Mouse (Mus musculus) liver, embryonic 12.5 days (tissue): ENCODE measurements around the gene Vmn2r3. TPM values are rescaled to one million over a fixed set of nuclear protein-coding genes. Genes with fewer than 3 reads are reported as not detected.
"Not testable (repeated sequence)": the region's sequence is repeated elsewhere in the genome, so short reads cannot be mapped to it uniquely, and the experiment has no call there.

Source experiments
- ATAC-seq: fragments of 200-750 bp; cut with Nextera tagmentation; 2 replicates; pipeline ENCODE4 v1.8.0; 2017; ENCODE audit warnings: moderate number of reproducible peaks, mild to moderate bottlenecking, moderate library complexity
- H3K27ac ChIP-seq: fragments of 300-500 bp; sonication (generic); 2 replicates; pipeline ENCODE4 v1.5.1; 2016; ENCODE audit warnings: mild to moderate bottlenecking
- H3K27me3 ChIP-seq: fragments of 300-500 bp; sonication (generic); replicated peaks from 2 replicates; pipeline ENCODE4 v1.6.1; 2016; ENCODE audit warnings: mild to moderate bottlenecking, moderate library complexity
- H3K36me3 ChIP-seq: fragments of 300-500 bp; sonication (generic); 2 replicates; pipeline ENCODE4 v1.6.1; 2016; ENCODE audit warnings: mild to moderate bottlenecking, moderate library complexity
- H3K4me1 ChIP-seq: fragments of 300-500 bp; sonication (generic); 2 replicates; pipeline ENCODE4 v1.6.1; 2016
- H3K4me2 ChIP-seq: fragments of 300-500 bp; sonication (generic); 2 replicates; pipeline ENCODE4 v1.6.1; 2016; ENCODE audit warnings: mild to moderate bottlenecking, moderate library complexity
- H3K4me3 ChIP-seq: fragments of 300-500 bp; sonication (generic); 2 replicates; pipeline ENCODE4 v1.5.1; 2016; ENCODE audit warnings: mild to moderate bottlenecking, moderate library complexity
- H3K9ac ChIP-seq: fragments of 300-500 bp; sonication (generic); 2 replicates; pipeline ENCODE4 v1.6.1; 2016; ENCODE audit warnings: mild to moderate bottlenecking, moderate library complexity
- H3K9me3 ChIP-seq: fragments of 300-500 bp; sonication (generic); replicated peaks from 2 replicates; pipeline ENCODE4 v1.6.1; 2016; ENCODE audit warnings: mild to moderate bottlenecking, moderate library complexity
- WGBS: fragments of 180-500 bp; shearing (Covaris S2); methylation state at CpG from one replicate; pipeline ENCODE4 v1.1.7; 2016; ENCODE audit not compliant: insufficient replicate concordance; 5-methylcytosine and 5-hydroxymethylcytosine counted together
- polyA plus RNA-seq: library from polyadenylated mRNA; unstranded; fragments of >200 nt; fragmentation: Nextera tagmentation; extraction: Ambion mirVana; gene quantifications from 2 replicates; pipeline ENCODE4 v1.2.1, GENCODE M21; 2016

Vmn2r3 gene
- not detected in 2 replicates for polyA plus RNA-seq

DNA sequence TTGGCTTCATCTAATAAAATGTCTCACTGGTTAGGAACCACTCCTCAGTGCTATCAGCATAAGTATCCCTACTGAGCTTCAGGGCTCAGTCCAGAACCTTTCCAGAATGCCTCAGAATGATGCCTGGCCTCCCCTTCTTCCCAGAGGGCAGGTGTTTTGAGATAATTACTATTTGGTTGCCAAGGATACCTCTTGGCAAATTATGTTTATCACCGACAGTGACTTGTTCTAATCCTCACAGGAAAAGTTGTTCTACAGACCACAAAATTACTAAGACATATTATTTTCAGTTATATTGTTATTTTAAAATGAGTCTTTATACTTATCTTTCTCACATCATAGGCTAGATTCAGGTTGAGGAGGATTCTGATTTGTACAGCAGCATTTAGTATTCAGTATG lies at the start of gene Vmn2r3:
Gene Vmn2r3 (minus strand): TSS at position 101 of the 400 bp plus-strand sequence.
- Histone ChIP-seq H3K4me1 (no peaks in the 10 kb centered on the region), H3K27ac (no peak within 1 kb of the TSS), H3K9ac (no peak within 1 kb of the TSS), H3K36me3 (no peaks in the 10 kb centered on the region), H3K27me3 (no peaks in the 10 kb centered on the region), H3K4me2 (no peak within 1 kb of the TSS), H3K4me3 (no peak within 1 kb of the TSS), H3K9me3 (no peaks in the 10 kb centered on the region)
- 56% methylated on average over 1 of the region's 1 CpGs for WGBS
- ATAC-seq = no peak

DNA sequence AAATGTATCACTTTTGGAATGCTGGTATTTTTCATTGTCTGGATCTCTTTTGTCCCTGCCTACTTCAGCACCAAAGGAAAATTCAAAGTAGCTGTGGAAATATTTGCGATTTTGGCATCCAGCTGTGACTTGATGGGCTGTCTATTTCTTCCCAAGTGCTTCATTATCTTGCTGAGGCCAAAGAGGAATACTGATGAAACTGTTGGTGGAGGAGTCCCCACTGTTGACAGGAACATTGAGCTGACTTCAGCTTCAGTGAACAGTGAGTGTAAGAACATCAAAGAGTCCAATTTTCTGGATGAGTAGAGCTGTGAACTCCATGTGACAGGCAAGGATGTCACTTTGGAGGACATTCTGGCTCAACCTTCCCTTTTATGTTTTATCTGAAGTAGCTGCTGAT lies 43.0 kb upstream of the Vmn2r3 start:
- Histone ChIP-seq H3K4me1 (no peaks in the 10 kb centered on the region), H3K9ac (no peak overlapping the region), H3K4me3 (no peak overlapping the region), H3K36me3 (no peaks in the 10 kb centered on the region), H3K27me3 (no peaks in the 10 kb centered on the region), H3K4me2 (no peak overlapping the region), H3K27ac (no peak overlapping the region), H3K9me3 (no peaks in the 10 kb centered on the region)
- 69% methylated on average over 1 of the region's 1 CpGs for WGBS
- no peak for ATAC-seq

DNA sequence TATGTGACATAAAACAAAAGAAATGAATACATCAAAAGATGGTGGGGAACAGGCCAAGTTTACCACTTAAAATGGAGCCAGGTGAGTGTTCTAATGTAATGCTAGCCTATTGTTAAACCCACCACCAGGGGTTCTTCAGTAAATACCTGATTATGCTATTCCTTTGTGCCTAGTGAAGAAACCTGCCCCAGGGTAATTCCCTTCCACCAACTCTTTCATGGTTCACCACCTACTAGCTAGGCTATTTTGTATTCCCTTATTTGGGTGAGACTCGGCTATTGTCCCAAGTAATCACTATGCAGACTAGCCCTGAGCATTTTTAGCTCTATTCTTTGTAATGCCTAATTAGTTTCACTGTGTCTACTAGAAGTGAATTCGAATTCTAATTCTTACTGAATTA lies 32.3 kb upstream of the Vmn2r3 start:
- Histone ChIP-seq H3K27me3 (no peaks in the 10 kb centered on the region), H3K4me2 (no peak overlapping the region), H3K4me1 (no peaks in the 10 kb centered on the region), H3K27ac (no peak overlapping the region), H3K4me3 (no peak overlapping the region), H3K36me3 (no peaks in the 10 kb centered on the region), H3K9ac (no peak overlapping the region), H3K9me3 (no peaks in the 10 kb centered on the region)
- ATAC-seq = no peak
- 50% methylated on average over 2 of the region's 2 CpGs for WGBS

DNA sequence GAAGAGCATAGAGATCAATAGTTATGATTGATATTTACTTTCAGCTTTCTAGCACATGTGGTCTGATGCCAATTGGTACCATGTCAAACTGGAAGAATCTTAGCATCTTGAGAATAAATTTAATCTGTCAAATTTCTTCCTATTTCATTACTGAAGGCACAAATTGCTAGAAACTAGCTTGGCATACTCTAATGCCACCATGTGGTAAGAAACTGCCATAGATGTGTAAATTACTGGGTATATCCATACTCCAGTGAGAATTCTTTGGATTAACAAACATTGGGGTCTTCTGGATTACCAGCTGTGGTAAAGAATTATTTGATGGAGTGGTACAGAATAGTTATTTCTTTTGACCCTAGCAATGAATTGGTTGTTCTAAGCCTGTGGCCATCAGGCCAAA lies 17.3 kb upstream of the Vmn2r3 start:
- no peaks in the 10 kb centered on the region for H3K27me3 ChIP-seq
- H3K9me3 ChIP-seq = no peaks in the 10 kb centered on the region
- ATAC-seq = no peak
- no peaks in the 10 kb centered on the region for H3K4me1 ChIP-seq
- H3K9ac ChIP-seq = no peak overlapping the region
- no peak overlapping the region for H3K4me2 ChIP-seq
- H3K4me3 ChIP-seq = no peak overlapping the region
- H3K36me3 ChIP-seq = no peaks in the 10 kb centered on the region
- H3K27ac ChIP-seq = no peak overlapping the region

DNA sequence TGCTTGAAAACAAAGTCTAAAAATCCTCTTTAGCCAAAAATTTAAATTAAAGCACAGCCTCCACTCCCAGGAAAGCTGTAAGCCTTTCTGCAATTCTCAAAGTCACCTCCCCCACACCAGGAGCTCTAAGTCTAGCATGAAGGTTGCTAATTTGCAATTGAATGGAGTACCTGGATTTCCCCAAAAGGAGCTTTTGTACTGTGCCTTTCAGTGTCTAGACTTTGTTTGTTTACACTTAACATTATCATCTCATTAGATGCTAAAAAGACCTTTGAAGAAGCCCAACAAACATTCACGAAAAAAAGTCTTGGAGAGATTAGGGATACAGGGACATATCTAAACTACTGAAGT lies 23.8 kb downstream of the Vmn2r3 start:
- no peaks in the 10 kb centered on the region for H3K4me1 ChIP-seq
- H3K9me3 ChIP-seq = no peaks in the 10 kb centered on the region
- H3K36me3 ChIP-seq = no peaks in the 10 kb centered on the region
- no peak overlapping the region for H3K27ac ChIP-seq
- H3K4me2 ChIP-seq = no peak overlapping the region
- WGBS = 23% methylated on average over 1 of the region's 1 CpGs
- no peak overlapping the region for H3K9ac ChIP-seq
- no peak overlapping the region for H3K4me3 ChIP-seq
- H3K27me3 ChIP-seq = no peaks in the 10 kb centered on the region
- ATAC-seq = no peak

DNA sequence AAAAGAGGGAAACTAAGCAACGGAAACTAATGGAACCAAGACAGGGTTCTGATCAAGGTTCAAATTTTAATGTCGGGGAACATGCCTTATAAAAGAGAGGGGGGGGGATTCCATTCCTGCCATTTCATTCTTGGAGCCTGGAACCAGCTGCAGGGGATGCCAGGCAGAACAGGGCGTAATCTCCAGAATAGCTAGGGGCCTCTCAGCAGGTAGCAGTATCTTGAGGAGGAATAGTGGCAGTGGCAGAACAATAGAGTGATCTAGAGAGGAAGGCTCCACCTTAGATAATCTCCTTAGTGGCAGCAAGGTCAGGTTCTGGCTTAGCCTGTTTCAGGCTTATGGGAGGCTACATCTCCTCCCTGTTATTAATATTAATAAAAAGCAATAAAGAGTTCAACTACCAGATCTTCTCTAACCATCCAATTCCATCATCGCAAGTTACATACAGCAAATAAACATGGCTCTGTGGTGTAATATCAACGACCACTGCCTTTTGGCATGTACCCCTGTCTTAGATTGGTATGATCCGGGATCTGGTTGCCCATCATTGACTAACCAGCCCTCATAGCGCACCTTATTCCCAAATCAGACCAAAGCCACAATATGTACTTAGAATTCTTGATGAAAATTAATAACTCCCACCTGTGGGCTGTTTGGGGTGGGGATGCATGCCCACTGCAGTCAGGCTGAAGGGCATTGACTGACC lies 24.3 kb downstream of the Vmn2r3 start:
- H3K9me3 ChIP-seq, H3K4me1 ChIP-seq, ATAC-seq, H3K36me3 ChIP-seq, H3K27ac ChIP-seq, H3K27me3 ChIP-seq, H3K9ac ChIP-seq, H3K4me3 ChIP-seq, H3K4me2 ChIP-seq: not testable (repeated sequence)
- WGBS = 44% methylated on average over 7 of the region's 7 CpGs

DNA sequence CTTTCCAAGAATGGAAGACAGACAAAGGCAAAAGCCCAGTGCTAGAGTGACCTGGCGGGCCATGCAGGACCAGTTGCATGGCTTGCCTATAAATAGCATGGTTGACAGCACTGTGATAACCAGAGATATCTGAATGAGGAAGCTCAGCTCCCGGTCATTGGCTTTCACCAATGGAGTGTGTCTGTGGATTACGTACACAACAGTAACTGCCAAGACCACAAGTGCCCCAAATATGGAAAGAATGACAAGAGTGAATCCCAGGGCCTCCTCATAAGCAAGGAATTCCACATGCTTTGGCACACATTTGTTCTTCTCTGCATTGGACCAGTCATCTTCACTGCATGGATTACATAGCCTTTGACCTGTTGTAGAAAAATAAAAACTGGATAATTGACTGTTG lies 29.9 kb downstream of the Vmn2r3 start:
- H3K4me1 ChIP-seq = no peaks in the 10 kb centered on the region
- no peak overlapping the region for H3K27ac ChIP-seq
- ATAC-seq = no peak
- no peaks in the 10 kb centered on the region for H3K36me3 ChIP-seq
- no peak overlapping the region for H3K4me3 ChIP-seq
- 29% methylated on average over 3 of the region's 3 CpGs for WGBS
- no peaks in the 10 kb centered on the region for H3K9me3 ChIP-seq
- no peak overlapping the region for H3K4me2 ChIP-seq
- H3K27me3 ChIP-seq = no peaks in the 10 kb centered on the region
- no peak overlapping the region for H3K9ac ChIP-seq

DNA sequence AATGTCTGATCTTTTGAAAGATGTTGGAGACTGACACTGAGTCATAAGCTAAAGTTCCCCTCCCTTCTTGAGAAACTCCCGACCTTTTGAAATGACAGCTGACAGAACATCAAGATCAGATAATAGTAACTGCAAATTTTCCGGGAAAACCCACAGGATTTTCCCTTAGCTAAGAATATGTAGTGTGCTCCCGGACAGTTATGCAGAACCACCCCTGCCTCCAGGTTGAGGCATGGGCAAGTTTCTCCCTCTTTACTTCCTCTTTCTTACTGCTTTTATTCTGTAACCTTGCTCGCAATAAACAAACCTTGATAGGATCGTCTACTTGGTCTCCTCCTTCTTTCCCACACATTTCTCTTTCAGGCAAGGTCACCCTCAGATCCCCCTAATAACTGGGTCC lies 37.9 kb downstream of the Vmn2r3 start:
- no peak for ATAC-seq
- WGBS = 66% methylated on average over 5 of the region's 5 CpGs

DNA sequence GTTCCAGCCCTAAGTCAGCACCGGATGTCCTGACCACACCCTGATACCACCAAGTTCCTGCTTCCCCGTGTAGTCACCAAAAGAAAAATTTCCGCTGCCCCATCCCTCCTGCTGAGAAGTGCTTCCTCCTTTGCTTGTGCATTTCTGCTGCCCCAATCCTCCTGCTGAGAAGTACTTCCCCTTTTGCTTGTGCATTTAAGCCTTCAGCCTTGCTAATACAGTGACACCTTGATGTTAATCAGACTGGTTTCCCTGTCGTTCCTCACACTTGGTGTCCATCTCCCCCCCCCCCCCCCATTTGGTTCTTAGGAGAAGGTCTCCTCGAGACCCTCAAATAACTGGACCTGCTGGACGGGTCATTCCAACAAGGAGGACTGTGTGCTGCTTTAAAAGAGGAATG lies 39.0 kb downstream of the Vmn2r3 start:
- not testable (repeated sequence) for H3K27ac ChIP-seq, H3K36me3 ChIP-seq, H3K4me3 ChIP-seq, H3K9ac ChIP-seq, H3K27me3 ChIP-seq, ATAC-seq, H3K4me1 ChIP-seq, H3K9me3 ChIP-seq, H3K4me2 ChIP-seq
- 52% methylated on average over 6 of the region's 6 CpGs for WGBS

More for the DNA sequence above, 37.9 kb downstream of the Vmn2r3 start:
- no peak overlapping the region for H3K27ac ChIP-seq
- H3K4me3 ChIP-seq = no peak overlapping the region
- H3K27me3 ChIP-seq = no peaks in the 10 kb centered on the region
- H3K9ac ChIP-seq = no peak overlapping the region
- no peaks in the 10 kb centered on the region for H3K4me1 ChIP-seq
- no peaks in the 10 kb centered on the region for H3K36me3 ChIP-seq
- no peaks in the 10 kb centered on the region for H3K9me3 ChIP-seq
- no peak overlapping the region for H3K4me2 ChIP-seq

DNA sequence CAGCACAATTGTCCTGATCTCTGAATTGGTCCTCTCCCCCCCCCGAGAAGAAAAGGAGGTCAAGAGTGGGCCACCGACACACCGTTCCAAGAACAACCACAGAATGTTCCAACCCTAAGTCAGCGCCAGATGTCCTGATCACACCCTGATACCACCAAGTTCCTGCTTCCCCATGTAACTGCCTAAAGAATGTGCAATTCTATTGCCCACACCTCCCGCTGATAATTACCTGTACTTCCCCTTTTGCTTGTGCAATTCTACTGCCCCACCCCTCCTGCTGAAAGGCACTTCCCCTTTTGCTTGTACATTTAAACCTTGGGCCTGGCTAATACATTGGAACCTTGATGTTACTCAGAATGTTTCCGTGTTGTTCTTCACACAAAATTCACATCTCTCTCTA lies 54.0 kb downstream of the Vmn2r3 start:
- not testable (repeated sequence) for H3K4me3 ChIP-seq, H3K4me2 ChIP-seq, H3K4me1 ChIP-seq, ATAC-seq, H3K36me3 ChIP-seq, H3K27me3 ChIP-seq, H3K9ac ChIP-seq, H3K27ac ChIP-seq, H3K9me3 ChIP-seq
- WGBS = 23% methylated on average over 6 of the region's 6 CpGs

DNA sequence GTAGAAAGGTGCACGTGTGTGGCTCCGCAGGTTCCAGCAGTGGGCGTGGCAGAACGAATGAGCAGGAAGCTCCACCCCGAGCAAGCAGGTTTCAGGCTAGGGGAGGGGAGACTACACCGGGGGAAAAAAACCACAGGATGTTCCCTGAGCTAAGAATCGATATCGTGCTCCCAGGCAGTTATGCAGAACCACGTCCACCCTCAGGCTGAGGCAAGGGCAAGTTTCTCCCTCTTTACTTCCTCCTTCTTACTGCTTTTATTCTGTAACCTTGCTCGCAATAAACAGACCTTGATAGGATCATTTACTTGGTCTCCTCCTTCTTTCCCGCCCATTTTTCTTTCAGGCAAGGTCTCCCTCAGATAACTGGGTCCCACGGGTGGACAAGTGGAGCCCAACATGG lies 55.9 kb downstream of the Vmn2r3 start:
- not testable (repeated sequence) for H3K36me3 ChIP-seq, H3K4me1 ChIP-seq, H3K27ac ChIP-seq, ATAC-seq, H3K9ac ChIP-seq, H3K27me3 ChIP-seq, H3K9me3 ChIP-seq, H3K4me2 ChIP-seq, H3K4me3 ChIP-seq
- 49% methylated on average over 10 of the region's 12 CpGs for WGBS

DNA sequence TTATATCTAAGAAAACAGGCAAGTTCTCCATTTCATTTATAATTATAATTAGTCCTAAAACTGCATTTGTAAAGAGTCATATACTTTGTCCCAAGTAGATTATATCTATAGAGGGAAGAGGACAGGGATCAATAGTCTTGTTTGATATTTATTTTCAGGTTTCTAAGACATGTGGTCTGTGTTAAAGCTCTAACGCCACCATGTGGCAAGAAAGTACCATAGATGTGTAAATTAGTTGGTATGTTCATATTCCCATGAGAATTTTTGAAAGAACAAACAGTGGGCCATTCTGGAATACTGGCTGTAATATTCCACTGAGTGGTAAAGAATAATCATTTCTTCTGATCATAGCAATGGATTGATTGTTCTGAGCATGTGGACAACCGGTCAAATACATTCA lies 62.3 kb downstream of the Vmn2r3 start:
- Histone ChIP-seq H3K27me3 (no peaks in the 10 kb centered on the region), H3K4me2 (no peak overlapping the region), H3K4me3 (no peak overlapping the region), H3K4me1 (no peaks in the 10 kb centered on the region), H3K9me3 (no peaks in the 10 kb centered on the region), H3K9ac (no peak overlapping the region), H3K36me3 (no peaks in the 10 kb centered on the region), H3K27ac (no peak overlapping the region)
- ATAC-seq = no peak
- WGBS = 48% methylated on average over 2 of the region's 2 CpGs
